Mouse (Mus musculus) small intestine, adult 10 weeks (tissue): Measurements from ENCODE around the gene 1700020A23Rik. TPM values are rescaled to one million over a fixed set of nuclear protein-coding genes. Genes with fewer than 3 reads are reported as not detected.

Source experiments
- polyA plus RNA-seq: library from polyadenylated mRNA; stranded (reverse); fragments of 350-450 nt; fragmentation: Illumina TruSeq; extraction: RNeasy Lipid Tissue Mini Kit (QIAGEN cat#74804); gene quantifications from one replicate; pipeline ENCODE4 v1.2.3, GENCODE M21; 2014; ENCODE audit warnings: low replicate concordance

1700020A23Rik gene
- not detected for polyA plus RNA-seq

GRCm38 (mm10) chr2:130404939-130405338 is at the start of gene 1700020A23Rik, which contains the start of gene Gm28372:
1700020A23Rik (plus strand) TSS chr2:130405259.
Gm28372 (plus strand) TSS chr2:130405239.

GRCm38 (mm10) chr2:130397186-130397985 is 7.7 kb upstream of the 1700020A23Rik start, which contains the start of gene Cpxm1:
Cpxm1 (minus strand) TSS chr2:130397574.

GRCm38 (mm10) chr2:130406178-130406577 is 1.1 kb downstream of the 1700020A23Rik start, which contains the start of gene Tmem239:
Tmem239 (plus strand) TSS chr2:130406478.

GRCm38 (mm10) chr2:130424126-130424853 is 19.2 kb downstream of the 1700020A23Rik start, which contains the start of the genes Vps16 and Pced1a:
Vps16 (plus strand) TSS chr2:130424339.
Pced1a (minus strand) TSS chr2:130424701.

GRCm38 (mm10) chr2:130449794-130450433 is 44.9 kb downstream of the 1700020A23Rik start, which contains the start of gene Ptpra:
Ptpra (plus strand) TSS chr2:130450278.

Other genes with a start within 250 kb of the 1700020A23Rik start
- gene Snrpb, start 225.9 kb upstream of the 1700020A23Rik start, polyA plus RNA-seq = 7.1 TPM
- not detected for gene Tmc2, start 210.1 kb upstream of the 1700020A23Rik start, polyA plus RNA-seq
- gene Nop56, start 130.8 kb upstream of the 1700020A23Rik start, polyA plus RNA-seq = 62.0 TPM
- gene Idh3b, start 120.7 kb upstream of the 1700020A23Rik start, polyA plus RNA-seq = 97.2 TPM
- not detected for gene Ebf4, start 110.1 kb upstream of the 1700020A23Rik start, polyA plus RNA-seq
- gene Cpxm1, start 7.7 kb upstream of the 1700020A23Rik start, polyA plus RNA-seq = not detected
- gene Gm28372, start within 50 bp of the 1700020A23Rik start, polyA plus RNA-seq = not detected
- gene Tmem239, start 1.2 kb downstream of the 1700020A23Rik start, polyA plus RNA-seq = not detected
- gene Vps16, start 19.1 kb downstream of the 1700020A23Rik start, polyA plus RNA-seq = 16.3 TPM
- gene Pced1a, start 19.4 kb downstream of the 1700020A23Rik start, polyA plus RNA-seq = 3.5 TPM
- 52.3 TPM for gene Ptpra, start 45.0 kb downstream of the 1700020A23Rik start, polyA plus RNA-seq
- gene Mrps26, start 158.5 kb downstream of the 1700020A23Rik start, polyA plus RNA-seq = 0.59 TPM
- gene Oxt, start 170.9 kb downstream of the 1700020A23Rik start, polyA plus RNA-seq = not detected
- not detected for gene Avp, start 177.3 kb downstream of the 1700020A23Rik start, polyA plus RNA-seq
- gene Fastkd5, start 224.8 kb downstream of the 1700020A23Rik start, polyA plus RNA-seq = 22.9 TPM
- 3.2 TPM for gene Ubox5, start 224.8 kb downstream of the 1700020A23Rik start, polyA plus RNA-seq
- 5.8 TPM for gene Lzts3, start 237.5 kb downstream of the 1700020A23Rik start, polyA plus RNA-seq